Mouse (Mus musculus) neural tube, postnatal 0 days (tissue): Measurements from ENCODE around the gene Ascl1. TPM values are rescaled to one million over a fixed set of nuclear protein-coding genes. Genes with fewer than 3 reads are reported as not detected.

Experiments used
- polyA plus RNA-seq: library from polyadenylated mRNA; unstranded; fragments of >200 nt; fragmentation: Nextera tagmentation; extraction: Ambion mirVana; gene quantifications from 2 replicates; pipeline ENCODE4 v1.2.1, GENCODE M21; 2015

Ascl1 gene
- 6.5 and 6.7 TPM in 2 replicates for polyA plus RNA-seq

GRCm38 (mm10) chr10:87493576-87493975 is at the start of gene Ascl1:
TSS of gene Ascl1 (minus strand) at chr10:87493660.

DNA sequence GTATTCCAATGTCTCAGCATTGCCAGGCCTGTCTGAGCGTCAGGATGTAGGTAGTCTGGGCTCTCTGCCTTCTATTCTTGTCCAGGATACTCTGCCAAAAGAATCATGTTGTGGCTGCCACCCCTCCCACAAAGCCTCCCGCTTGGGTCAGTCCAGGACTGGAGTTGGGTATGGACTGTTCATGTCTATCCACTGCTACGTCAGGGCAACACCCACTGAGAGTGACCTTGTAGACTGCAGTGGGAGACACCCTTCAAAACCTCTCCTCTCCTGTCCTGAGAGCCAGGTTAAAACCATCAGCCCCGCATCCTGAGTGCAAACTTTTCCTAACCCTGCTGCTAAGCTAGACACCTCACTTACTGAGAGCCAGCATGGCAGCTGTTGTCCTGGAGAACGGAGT is 28.2 kb upstream of the Ascl1 start, which contains the start of gene Pah:
TSS of gene Pah (plus strand) at position 150 of the 400 bp plus-strand sequence.

Other genes with a start within 250 kb of the Ascl1 start
- gene Pah, start 28.1 kb upstream of the Ascl1 start, polyA plus RNA-seq: not detected in 2 replicates